Mouse (Mus musculus) left cerebral cortex, postnatal 14 days (tissue): Measurements from ENCODE around the gene Rd3l. TPM values are rescaled to one million over a fixed set of nuclear protein-coding genes. Genes with fewer than 3 reads are reported as not detected.
A peak's percentile ranks its signal among the peaks of the same experiment; 100 is the strongest.

Experiments
- DNase-seq, 2 experiments: peaks; one replicate each; pipeline ENCODE4 v3.0.0; 2021 to 2022; ENCODE audit warnings: low spot score in 2 of 2, mixed read lengths in 1 of 2
- intact Hi-C: fragments of 180-260 bp; cut with DNase I; formaldehyde crosslinking; loops from one replicate; pipeline ENCODE4 v1.15.1; 2025
- long read RNA-seq, 2 experiments: library from polyadenylated mRNA; stranded (forward); transcript quantifications; one replicate each; pipeline ENCODE4 v2.0.0; 2021
- total RNA-seq, 2 experiments: library from RNA; stranded (reverse); gene quantifications; 2 replicates each; pipeline ENCODE4 v1.2.3; 2021

Rd3l gene
- total RNA-seq, result not detected
- long read RNA-seq, experiment 1, result 0 reads
- long read RNA-seq, experiment 2, result 0 reads

DNA sequence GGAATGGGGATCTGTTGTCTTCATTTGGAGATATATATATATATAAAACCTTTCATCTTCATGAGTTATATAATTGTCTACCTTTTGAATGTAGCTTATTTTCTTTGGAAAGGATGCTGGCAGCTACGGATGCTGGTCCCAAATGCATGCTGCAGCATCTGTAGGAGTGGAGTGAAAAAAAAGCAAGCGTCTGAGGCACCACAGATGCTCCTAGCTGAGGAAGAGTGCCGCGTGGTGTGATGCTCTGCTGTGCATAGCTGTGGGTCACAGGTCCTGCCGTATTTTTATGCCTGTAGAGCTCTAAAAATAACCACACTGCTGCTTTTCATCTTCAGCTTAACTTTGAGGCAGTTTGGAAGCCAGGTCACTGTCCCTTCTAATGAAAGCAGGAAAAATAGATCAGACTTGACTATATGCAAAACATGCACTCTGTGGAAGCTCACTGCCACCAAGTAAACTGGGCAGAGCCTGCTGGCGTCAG, at the start of gene Rd3l:
Gene Rd3l, minus strand, starts transcription at position 431 of the 481 bp plus-strand sequence.
- intact Hi-C loops, result no loop called here
- no peak for DNase-seq

DNA sequence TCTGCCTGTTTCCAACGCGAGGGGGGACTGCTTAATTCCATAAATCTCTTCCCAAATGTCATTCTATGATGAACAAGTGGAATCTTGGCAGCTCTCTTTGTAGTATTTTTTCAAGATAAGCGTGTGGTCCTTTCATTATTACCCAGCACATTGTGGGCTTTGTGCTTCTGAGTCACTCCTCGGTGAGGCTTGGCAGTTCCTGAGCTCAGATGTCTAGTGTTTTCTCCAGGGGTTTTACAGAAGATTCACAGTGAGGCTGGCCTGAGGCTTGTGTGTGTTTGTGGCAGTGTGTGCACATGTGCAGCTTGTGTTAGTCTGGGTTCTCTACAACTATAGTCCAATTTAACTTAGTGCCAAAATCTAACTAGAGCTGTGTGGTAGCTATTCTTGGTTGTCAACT, 46.3 kb upstream of the Rd3l start:
- intact Hi-C loops, result no loop called here
- DNase-seq, result no peak

DNA sequence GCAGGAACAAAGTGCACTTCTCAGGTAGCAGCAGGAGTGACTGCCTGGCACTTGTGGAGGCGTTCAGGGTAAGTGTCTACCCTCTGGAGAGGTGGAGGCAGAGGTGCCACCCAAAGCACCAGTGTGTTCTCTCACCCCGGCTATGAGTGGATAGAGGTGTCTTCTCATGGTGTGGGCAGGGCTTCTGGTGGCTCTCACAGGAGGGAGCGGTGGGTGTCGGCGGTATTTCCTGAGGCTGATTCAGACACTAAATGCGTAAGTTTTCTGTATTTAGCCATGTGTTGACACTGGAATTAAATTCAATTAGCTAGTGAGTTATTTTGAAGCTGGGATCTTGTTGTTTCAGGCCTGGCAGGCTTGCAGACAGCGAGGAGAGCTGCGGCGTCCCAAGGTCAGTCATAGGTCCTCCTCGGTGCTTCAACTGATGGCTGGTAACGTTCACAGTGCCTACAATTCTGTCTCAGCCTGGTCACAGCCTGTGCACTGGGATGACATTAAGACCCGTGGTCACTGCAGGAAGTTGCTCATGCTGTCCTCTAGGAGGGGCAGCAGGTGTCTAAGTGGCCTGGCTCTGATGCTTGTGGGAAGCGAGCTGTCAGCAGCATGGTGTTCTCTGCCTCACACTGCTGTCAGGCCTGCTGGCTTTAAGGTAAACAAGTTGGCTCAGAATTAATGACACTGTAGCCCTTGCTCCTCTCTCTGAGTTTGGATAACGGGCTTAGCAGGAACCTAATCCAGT, 45.0 kb upstream of the Rd3l start:
- intact Hi-C loops, result no loop called here
- no peak for DNase-seq

DNA sequence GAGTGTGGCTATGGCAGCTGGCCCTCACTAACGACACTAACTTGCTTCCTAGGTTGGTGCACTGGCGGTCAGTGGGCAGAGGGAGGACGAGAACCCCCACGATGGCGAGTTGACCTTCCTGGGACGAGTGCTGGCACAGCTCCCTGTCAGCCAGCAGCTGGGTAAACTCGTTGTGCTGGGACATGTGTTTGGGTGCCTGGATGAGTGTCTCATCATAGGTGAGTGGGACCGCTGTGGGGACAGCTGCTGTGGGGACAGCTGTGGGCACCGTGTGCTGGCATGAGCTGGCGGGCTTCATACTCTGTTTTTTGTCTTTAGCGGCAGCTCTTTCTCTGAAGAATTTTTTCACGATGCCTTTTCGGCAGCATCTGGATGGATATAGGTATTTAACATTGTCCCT, 44.3 kb upstream of the Rd3l start:
- intact Hi-C loops, result no loop called here

DNA sequence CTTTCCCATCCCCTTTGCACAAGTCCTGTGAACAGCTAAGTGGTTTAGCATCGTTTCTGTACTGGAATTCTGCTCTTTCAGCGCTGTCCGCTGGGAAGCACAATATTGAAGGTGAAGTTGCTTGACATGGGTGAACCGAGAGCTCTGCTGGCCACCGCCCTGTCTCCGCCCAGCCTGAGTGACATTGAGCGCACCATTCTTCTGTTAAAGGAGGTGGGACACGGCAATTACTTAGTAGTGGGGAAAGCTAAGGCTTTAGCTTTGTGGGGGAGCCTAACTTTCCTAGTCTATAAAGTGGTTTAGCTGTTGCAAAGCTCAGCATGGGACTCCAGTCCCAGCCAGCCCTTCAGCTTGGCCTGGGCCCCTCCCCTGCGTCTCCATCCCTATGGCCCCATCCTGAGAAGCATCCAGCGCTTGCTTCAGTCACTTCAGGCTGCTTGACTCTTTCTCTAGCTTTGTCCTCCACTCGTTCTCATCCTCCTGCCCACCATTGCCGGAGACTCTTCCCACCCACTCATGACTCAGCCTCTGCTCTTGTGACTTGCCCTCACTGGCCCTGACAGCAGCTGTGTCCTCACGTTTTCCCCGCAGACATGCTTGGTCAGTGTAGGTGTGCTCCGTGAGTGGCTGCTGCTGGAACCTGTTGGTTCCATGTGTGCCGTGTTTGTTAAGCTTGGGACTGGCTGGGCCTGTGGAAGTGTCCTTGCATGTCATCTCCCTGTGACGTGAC, 43.6 kb upstream of the Rd3l start:
- DNase-seq, result no peak
- intact Hi-C loops, result no loop called here

More for the DNA sequence above, 44.3 kb upstream of the Rd3l start:
- DNase-seq, result no peak

DNA sequence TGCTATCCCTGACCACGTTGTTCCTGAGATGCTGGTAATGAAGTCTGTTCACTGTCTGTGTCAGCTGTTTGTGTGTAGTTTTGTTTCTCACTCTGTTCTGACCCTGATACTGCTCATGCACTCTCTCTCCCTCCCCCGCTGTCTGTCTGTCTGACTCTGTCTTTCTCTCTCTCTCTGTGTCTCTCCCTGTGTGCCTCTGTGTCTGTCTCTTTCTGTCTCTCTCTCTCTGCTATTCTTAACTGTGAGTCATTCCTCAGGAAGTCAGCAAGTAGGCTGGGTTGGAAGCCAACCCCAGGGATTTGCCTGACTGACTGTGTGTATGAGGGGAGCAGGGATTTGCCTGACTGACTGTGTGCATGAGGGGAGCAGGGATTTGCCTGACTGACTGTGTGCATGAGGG, 42.2 kb upstream of the Rd3l start:
- intact Hi-C loops, result no loop called here
- no peak for DNase-seq

DNA sequence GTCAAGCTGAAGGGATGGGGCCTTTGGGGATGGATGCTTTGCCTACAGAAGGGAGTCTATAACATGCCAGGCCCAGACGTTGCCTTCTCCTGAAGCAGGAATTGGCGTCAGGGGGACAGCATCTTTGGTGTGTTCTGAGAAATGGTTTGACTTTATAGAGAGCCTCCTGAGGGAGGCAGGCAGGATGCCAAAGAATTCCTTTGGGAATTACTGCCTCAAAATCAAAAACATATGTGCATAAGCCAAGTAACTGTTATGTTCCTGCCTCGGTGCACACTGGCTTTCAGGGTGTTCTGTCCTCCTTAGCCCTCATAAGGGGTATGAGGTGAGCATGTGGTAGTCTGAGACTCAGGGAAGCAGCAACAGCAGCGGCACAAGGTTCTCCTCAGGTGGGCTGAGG, 35.2 kb upstream of the Rd3l start:
- intact Hi-C loops, result no loop called here
- no peak for DNase-seq

DNA sequence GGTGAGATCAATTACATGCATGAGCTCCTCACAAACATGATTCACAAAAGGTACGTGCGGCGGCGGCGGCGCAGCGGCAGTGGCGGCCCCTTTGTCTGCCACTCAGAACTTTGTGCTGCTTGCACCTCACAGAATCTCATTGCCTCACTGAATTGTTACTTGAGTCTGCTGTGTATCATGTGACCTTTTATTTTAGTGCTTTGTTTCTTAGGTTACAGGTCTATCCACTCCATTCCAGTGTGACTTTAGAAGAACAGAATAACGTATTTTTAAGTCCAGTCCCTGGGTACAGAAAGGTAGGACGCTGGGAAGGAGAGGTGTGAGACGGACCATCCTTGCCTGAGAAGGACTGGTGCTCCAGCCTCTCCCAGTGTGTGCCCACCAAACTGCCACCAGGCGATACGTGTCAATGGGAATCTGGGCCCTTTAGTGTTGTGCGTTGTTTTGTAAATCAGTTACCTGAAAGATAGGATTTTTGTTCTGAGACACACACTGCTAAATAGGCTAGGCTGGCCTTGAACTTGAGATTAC, 32.2 kb upstream of the Rd3l start:
- no peak for DNase-seq
- intact Hi-C loops, result no loop called here

DNA sequence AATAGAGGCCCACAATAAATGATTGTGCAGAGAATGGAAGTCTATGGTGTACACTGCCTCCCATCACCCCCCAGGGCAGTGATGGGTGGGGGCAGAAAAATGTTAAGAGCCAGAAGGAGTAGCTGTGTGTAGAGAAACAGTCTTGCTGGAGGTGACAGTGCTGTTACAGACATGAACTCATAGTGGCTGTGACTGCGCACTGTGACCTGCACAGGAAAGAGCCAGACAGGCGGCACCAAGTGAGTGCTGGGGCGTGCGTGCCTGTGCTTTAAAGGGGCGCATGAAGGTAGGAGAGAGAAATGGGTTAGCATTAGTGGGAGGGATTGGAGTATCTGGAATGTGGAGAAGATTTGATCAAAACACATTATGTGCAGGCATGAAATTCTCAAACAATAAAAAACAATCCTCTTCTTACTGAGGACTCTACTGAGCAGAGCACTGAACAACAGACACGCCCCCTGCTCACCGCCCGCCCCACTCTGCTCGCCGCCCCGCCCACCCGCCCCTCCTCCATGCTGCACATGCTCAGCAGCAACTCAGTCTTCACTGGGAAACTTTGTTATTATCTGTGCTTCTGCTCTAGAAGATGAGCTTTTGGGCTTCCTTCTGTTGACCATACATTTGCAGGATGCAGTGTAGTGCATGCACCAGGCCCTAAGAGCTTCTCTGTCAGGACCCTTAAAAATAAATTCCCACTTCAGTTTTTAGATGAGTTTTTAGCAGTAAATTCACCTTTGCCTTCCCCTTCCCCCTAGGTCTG, 31.6 kb upstream of the Rd3l start:
- no peak for DNase-seq
- intact Hi-C loops, result no loop called here

DNA sequence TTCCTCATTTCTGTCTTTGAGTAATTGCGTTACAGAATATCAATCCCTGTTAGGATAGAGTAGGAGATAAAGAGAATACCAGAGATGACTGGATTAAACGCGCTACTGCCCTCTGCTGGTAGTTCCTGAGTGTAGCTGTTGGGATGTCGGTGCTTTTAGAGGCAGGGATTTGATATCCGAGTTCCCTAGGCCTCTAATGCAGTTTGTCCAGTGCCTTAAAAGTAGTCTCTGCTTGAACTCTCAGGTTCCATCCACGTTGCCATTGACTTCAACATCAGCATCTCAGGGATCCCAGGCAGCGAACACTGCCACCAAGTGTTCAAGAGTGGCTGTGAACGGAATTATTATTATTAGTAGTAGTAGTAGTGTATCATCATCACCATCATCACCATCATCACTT, 20.1 kb upstream of the Rd3l start:
- intact Hi-C loops, result loop anchor here (5.0 kb wide), 1 partner anchor 124 kb away; no protein-coding TSS in a partner anchor
- peak; percentile 82 to 85 for DNase-seq

DNA sequence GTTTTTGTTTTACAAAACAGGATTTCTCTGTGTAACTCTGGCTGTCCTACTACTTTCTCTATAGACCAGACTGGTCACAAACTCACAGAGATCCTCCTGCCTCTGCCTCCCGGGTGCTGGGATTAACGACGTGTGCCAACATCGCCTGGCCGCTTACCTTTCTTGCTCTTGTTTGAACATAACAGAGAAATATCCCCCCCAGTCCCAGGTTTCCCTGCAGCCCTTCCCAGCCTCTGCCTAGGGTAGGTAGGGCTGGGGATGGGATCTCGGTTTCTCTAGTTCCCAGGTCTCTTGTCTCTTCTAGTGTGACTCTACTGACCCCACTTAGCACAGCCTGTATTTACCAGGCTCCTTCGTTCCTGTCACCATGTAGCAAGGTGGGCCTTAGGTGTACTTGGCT, 18.6 kb upstream of the Rd3l start:
- no peak for DNase-seq
- intact Hi-C loops, result loop anchor here (5.0 kb wide), 1 partner anchor 122 kb away; no protein-coding TSS in a partner anchor

DNA sequence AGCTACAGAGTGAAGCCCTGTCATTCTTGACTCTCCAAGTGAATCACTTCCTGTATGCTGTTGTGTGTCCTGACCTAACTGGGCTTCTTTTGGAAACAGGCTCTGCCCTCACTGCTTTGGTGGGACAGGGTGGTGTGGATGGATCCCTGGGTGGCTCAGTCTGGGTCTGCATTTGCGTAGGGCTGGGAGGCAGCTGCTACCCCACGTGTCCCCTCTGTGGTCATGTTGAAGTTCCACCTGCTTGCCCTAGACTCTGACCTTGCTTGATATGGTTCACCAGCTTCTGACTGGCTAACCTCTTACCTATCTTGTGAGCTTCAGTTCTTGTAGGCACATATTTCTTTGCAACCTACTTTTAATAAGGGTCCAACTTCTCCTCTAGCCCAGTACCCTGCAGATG, 14.0 kb upstream of the Rd3l start:
- intact Hi-C loops, result no loop called here
- DNase-seq, result no peak

DNA sequence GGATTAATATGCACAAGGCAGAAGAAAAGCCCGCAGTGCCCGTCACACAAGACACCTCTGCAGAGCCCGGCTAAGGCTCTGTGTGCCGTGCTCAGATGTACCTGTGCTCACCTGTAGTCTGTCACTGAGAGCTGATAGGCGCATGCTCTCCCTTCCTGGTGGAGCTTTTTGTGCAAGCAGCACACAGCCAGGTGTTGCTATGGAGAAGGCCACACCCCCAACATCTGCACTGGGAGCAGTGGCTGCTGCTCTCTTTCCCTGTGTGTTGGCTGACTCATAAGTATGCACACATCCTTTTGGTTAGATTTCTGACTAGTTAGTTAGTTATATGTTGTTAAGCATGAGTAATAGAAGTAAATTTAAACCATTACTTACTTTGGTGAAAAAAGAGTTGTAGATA, 11.5 kb upstream of the Rd3l start:
- DNase-seq, result no peak
- intact Hi-C loops, result no loop called here

DNA sequence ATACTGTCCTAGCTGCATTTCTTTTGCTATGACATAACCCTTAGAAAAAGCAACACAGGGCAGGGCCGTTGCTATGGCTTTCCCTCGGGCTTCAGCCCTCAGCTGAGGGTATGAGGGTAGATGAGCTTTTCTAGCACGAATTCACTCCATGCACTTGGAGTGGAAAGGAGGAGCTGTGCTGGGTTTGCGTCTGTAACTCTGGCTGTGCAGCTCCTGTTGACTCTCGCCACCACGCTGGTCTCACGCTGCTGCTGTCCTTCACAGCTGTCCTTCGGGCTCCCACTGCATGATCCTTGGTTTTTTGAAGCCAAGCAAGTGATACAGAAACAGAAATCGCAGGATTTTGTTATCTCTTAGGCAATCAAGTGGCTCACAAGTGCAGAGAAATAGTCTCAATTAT, 5.6 kb upstream of the Rd3l start:
- intact Hi-C loops, result no loop called here
- DNase-seq, result no peak

DNA sequence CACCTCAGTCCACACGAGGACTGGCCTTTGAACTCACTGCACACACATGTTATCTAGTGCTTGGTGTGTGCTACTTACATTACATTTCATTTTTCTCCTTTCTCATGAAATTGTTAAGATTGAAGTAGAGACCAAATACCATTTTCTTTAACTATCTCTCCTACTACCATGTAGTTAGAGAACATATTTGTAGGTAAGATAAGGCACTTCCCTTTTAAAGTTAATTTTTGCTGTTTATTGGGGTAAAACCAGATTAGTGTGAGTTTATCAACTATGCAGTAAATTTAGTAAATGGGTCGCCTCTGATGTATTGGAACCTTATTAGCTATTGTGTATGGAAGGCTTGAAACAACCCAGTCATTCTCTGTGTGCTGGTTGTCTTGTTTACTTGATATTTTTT, 2.0 kb upstream of the Rd3l start:
- intact Hi-C loops, result no loop called here
- no peak for DNase-seq

DNA sequence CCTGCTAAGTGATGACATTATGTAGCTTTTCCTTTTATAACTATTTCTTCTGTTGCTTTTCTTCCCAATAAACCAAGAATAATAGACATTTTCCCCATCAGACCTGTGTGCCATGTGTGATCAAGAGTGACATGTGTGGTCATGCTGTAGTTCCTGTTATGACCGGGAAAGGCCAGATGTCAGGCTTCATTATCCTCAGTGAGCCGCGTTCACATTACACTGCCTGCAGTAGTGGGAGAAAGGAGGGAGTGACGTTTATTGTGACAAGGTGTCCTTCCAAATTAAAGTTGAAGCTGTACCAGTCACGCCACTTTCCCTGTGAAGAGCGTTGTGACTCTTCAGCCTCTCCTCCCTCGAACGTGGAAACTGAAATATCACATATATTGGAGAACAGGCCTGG, 714 bp upstream of the Rd3l start:
- no peak for DNase-seq
- intact Hi-C loops, result no loop called here

DNA sequence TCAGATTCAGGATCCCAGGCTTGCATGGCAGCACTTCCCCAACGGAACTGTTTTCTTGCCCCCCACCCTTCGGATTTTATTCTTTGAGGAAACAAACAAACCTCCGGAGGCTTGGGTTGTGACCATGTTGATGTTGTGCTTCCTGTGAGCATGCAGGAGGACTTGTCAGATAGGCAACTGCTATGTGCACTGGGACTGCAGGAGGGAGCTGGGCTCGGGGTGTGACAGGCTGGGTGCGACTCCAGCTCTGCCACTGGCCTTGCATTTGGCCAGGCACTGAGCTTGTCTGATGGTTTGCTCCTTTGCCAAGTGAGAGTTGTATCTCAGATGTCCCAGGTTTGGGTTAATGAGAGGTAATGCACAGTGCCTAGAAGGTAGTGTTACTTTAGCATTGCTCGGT, 2.8 kb downstream of the Rd3l start:
- intact Hi-C loops, result no loop called here
- DNase-seq, result no peak

DNA sequence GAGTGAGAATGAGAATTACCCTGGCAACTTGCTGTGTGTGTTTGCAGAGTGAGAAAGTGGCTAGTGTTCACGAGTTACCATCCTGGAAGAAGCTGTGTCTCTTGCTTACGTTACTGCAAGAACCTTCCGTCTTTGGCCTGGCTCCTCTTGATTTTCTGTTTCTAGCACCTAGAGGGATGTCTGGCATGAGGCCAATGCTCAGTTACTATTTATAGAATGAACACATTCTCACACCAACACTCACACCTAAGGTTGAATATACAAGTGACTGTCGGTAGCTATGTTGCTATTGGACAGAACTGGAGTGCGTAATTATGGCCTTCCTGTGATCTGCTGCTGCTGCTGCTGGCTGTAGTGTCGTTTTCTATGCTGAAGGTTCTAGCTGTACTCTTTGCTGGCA, 4.0 kb downstream of the Rd3l start:
- peak; percentile 40 to 92 for DNase-seq
- intact Hi-C loops, result no loop called here

DNA sequence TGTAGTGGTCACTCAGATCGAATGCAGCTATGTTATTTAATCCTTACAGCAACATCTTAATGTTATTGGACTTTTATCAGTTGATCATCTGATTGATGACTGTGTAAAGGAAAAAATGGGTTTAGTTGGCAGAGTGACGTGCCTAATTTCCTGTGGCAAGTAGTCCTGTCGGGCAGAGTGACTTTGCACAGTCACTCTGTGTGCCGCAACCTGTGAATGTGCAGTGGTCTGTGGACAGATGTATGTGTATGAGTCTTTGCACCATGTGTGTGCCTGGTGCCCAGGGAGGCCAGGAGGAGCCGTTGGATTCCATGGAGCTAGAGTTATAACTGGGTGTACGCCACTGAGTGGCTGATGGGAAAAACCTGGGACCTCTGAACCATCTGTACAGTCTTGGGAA, 6.5 kb downstream of the Rd3l start:
- DNase-seq, result no peak
- intact Hi-C loops, result no loop called here

DNA sequence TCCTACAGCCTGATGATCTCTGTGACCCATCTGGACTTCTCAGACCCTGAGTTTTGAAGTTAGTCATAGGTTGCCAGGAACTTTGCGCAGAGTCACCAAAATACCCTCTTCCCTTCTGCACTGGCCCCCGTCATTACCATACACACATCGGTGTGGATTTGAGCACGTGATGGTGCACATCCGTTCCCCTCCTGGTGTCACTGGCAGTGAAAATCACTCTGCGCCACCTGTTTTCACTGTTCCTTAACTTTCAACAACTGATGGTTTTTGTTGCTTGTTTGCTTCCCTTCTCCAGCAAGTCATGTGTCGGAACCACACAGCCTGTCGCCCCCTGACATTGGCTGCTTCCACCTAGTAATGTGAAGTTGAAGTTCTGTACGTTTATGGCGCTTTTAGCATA, 8.6 kb downstream of the Rd3l start:
- no peak for DNase-seq
- intact Hi-C loops, result no loop called here
